Mouse (Mus musculus) liver, postnatal 0 days (tissue): ENCODE measurements around the gene Yme1l1. TPM values are rescaled to one million over a fixed set of nuclear protein-coding genes. Genes with fewer than 3 reads are reported as not detected.

Experiments
- ATAC-seq: fragments of 200-750 bp; cut with Nextera tagmentation; 2 replicates; pipeline ENCODE4 v1.8.0; 2017; ENCODE audit warnings: mild to moderate bottlenecking, moderate library complexity
- DNase-seq: peaks from one replicate; pipeline ENCODE4 v3.0.0-alpha.2; 2016
- H3K27ac ChIP-seq: fragments of 300-500 bp; sonication (generic); 2 replicates; pipeline ENCODE4 v1.5.1; 2014; ENCODE audit warnings: antibody characterized with exemption, moderate library complexity, mild to moderate bottlenecking, low read depth
- H3K27me3 ChIP-seq: fragments of 300-500 bp; sonication (generic); 2 replicates; pipeline ENCODE4 v1.6.1; 2014; ENCODE audit warnings: low read length, control low read depth, mixed read lengths; ENCODE audit not compliant: insufficient read depth
- H3K36me3 ChIP-seq: fragments of 300-500 bp; sonication (generic); replicated peaks from 2 replicates; pipeline ENCODE4 v1.6.1; 2014; ENCODE audit warnings: mild to moderate bottlenecking, control low read depth, low read length, moderate library complexity, mixed read lengths; ENCODE audit not compliant: insufficient read depth
- H3K4me1 ChIP-seq: fragments of 300-500 bp; sonication (generic); 2 replicates; pipeline ENCODE4 v1.6.1; 2014; ENCODE audit warnings: antibody characterized with exemption, mild to moderate bottlenecking, control low read depth; ENCODE audit not compliant: insufficient read depth
- H3K4me2 ChIP-seq: fragments of 300-500 bp; sonication (generic); 2 replicates; pipeline ENCODE4 v1.6.1; 2014; ENCODE audit warnings: low read depth, mild to moderate bottlenecking, low read length, moderate library complexity, mixed read lengths
- H3K4me3 ChIP-seq: fragments of 300-500 bp; sonication (generic); 2 replicates; pipeline ENCODE4 v1.5.1; 2014; ENCODE audit warnings: low read depth, low read length
- H3K9ac ChIP-seq: fragments of 300-500 bp; sonication (generic); replicated peaks from 2 replicates; pipeline ENCODE4 v1.6.1; 2014; ENCODE audit warnings: mild to moderate bottlenecking, moderate library complexity
- H3K9me3 ChIP-seq: fragments of 300-500 bp; sonication (generic); 2 replicates; pipeline ENCODE4 v1.6.1; 2016; ENCODE audit warnings: mild to moderate bottlenecking, control low read depth, low read length, mixed read lengths
- CTCF ChIP-seq: sonication (generic); IDR thresholded peaks from 2 replicates; pipeline ENCODE4 v1.5.1; 2016; ENCODE audit warnings: antibody characterized with exemption, low read depth
- EP300 ChIP-seq: IDR thresholded peaks from 2 replicates; pipeline ENCODE4 v1.6.1; 2016; ENCODE audit warnings: antibody characterized with exemption, low read depth, mild to moderate bottlenecking
- WGBS: fragments of 180-500 bp; shearing (Covaris S2); extraction: QIAGEN DNeasy Blood & Tissue Kit; methylation state at CpG from one replicate; pipeline ENCODE4 v1.1.7; 2014; ENCODE audit not compliant: insufficient replicate concordance; 5-methylcytosine and 5-hydroxymethylcytosine counted together
- polyA plus RNA-seq: library from polyadenylated mRNA; unstranded; fragments of >200 nt; fragmentation: Nextera tagmentation; extraction: Ambion mirVana; gene quantifications from 2 replicates; pipeline ENCODE4 v1.2.1, GENCODE M21; 2015

Gene Yme1l1
- 21.4 and 23.3 TPM in 2 replicates for polyA plus RNA-seq

DNA sequence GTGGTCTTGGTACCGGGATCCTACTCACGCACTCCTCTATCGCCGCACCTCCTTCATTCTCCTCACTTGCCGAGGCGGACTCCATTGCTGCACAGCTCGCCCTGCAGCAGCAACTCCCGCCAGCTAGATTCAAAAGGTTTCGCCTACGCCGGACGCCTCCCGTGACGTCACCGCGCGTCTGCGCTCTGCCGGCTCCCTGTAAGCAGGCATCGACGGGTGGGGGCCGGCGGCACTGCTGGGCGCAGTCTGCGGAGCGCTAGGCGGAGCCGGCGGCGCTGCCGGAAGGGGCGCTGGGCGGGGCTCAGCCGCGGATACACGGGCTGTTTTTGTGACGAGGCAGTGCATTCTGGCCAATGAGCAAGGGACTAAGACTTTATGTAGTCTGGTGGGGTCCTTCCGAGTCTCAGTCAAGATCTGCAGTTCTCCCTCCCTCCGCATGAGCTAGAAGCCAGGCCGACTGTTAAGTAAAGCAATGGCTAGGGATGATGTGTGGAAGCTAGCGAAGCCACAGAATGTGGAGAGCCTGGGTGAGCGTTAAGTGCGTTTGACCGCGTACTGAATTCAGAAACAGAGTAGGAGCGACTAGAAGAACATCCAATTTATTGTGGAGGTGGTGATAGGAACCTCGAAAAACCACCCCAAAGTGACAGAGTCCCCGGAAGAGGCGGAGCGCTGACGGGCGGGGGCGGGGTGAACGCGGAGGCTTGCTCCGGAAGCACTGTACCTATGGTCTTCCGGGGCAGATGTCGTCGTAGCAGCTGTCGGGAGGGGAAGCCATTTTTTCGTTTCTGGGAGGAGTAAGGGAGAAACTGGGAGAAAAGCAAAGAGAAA lies at the start of gene Yme1l1, which contains the start of gene Mastl:
TSS of gene Yme1l1 (plus strand) at position 593 of the 831 bp plus-strand sequence.
TSS of gene Mastl (minus strand) at position 248 of the 831 bp plus-strand sequence.
- peak within 1 kb of the TSS; percentile 91 for H3K9ac ChIP-seq
- peak within 1 kb of the TSS; percentile 86 for H3K4me3 ChIP-seq
- WGBS = under 1% methylated on average over 61 of the region's 61 CpGs
- peak within 1 kb of the TSS; percentile 91 for H3K4me2 ChIP-seq
- DNase-seq (peak; percentile 98), ATAC-seq (peak; percentile 97)
- no peaks in the 10 kb centered on the region for H3K27me3 ChIP-seq
- peaks cover 20% of the 10 kb centered on the region for H3K4me1 ChIP-seq
- no peaks in the 10 kb centered on the region for H3K36me3 ChIP-seq
- H3K27ac ChIP-seq = peak within 1 kb of the TSS; percentile 100
- H3K9me3 ChIP-seq = no peaks in the 10 kb centered on the region
- peak; percentile 58; the same call in 1 of the 2 replicates for TF ChIP-seq EP300
- TF ChIP-seq CTCF = no peak; the same call in none of the 2 replicates

DNA sequence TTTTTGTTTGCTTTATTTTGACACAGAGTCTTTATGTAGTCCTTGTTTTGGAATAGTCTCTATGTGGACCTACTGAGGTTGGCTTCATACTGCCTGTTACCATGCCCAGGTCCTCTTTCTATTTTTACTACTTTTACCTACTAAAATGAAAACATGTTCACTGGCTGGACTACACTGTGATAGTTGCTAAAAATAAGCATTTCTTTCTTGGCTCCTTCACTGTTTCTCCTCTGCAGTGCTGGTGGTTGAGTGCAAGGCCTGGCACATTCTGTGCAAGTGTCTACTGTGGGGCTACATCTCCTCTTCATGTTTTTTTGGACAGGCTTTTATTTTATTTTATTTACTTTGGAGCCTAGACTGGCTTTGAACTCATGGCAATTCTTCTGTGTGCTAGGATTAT lies 36.6 kb upstream of the Yme1l1 start:
- DNase-seq (no peak), ATAC-seq (no peak)
- Histone ChIP-seq H3K36me3 (peaks cover 13% of the 10 kb centered on the region), H3K4me2 (no peak overlapping the region), H3K9me3 (no peaks in the 10 kb centered on the region), H3K27me3 (no peaks in the 10 kb centered on the region), H3K9ac (no peak overlapping the region), H3K27ac (no peak overlapping the region), H3K4me3 (no peak overlapping the region), H3K4me1 (no peaks in the 10 kb centered on the region)
- TF ChIP-seq EP300 (no peak), CTCF (no peak)

DNA sequence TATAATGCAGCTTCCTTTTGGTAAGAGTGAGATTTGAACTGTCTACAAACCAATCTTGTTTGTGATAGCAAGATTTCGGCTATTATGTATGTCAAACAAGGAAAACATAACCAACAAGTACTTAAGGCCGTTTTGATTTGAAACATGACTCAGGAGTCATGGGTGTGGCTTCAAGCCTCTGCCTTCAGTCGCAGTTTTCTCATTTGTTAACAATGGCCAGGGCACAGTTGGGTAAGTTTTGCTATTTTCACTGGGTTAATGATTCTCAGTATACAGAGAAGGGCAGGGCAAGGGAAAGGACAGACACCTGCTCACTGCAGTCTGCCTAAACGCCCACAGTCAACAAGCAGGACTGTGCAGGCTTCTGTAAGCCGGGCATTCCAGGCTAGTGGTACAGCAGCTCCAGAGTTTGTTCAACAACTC lies 959 bp upstream of the Yme1l1 start:
- DNase-seq = no peak
- Histone ChIP-seq H3K36me3 (no peaks in the 10 kb centered on the region), H3K4me3 (peak overlapping the region; percentile 86), H3K27ac (peak overlapping the region; percentile 100), H3K4me2 (peak overlapping the region; percentile 91), H3K9me3 (no peaks in the 10 kb centered on the region), H3K27me3 (no peaks in the 10 kb centered on the region), H3K4me1 (peaks cover 20% of the 10 kb centered on the region), H3K9ac (peak overlapping the region; percentile 71)
- WGBS = under 1% methylated on average over 5 of the region's 5 CpGs
- peak; percentile 54 for ATAC-seq
- no peak for TF ChIP-seq EP300
- TF ChIP-seq CTCF = no peak

DNA sequence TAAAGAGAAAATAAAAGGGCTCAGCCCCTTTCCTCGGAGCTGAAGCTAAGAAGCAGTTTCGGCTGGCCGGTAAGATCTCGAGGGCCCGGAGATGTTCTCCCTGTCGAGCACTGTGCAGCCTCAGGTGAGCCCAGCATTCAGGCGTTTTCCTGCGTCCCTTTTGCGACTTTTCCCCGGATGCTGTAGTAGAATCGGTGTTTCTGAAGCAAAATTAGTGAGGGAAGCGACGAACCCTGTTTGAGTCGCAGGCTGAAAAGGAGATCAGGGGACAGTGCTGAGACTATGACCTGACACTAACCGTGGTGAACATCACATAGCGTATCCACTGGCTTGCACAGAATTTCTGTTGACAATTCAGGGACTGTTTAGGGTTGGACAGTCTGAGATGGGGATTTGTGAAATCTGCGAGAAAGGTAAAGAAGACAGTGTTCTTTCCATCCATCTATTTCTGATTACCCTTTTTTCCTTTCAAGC lies 476 bp downstream of the Yme1l1 start:
- H3K9ac ChIP-seq = peak overlapping the region; percentile 91
- H3K4me3 ChIP-seq = peak overlapping the region; percentile 86
- H3K27me3 ChIP-seq = no peaks in the 10 kb centered on the region
- under 1% methylated on average over 17 of the region's 17 CpGs for WGBS
- peak overlapping the region; percentile 91 for H3K4me2 ChIP-seq
- peak overlapping the region; percentile 100 for H3K27ac ChIP-seq
- TF ChIP-seq CTCF (no peak), EP300 (no peak)
- no peak for DNase-seq
- peaks cover 20% of the 10 kb centered on the region for H3K4me1 ChIP-seq
- 0 out of 2 replicates have a peak, but pooled peaks cover 2% of the 10 kb centered on the region for H3K36me3 ChIP-seq
- H3K9me3 ChIP-seq = no peaks in the 10 kb centered on the region
- ATAC-seq = no peak

DNA sequence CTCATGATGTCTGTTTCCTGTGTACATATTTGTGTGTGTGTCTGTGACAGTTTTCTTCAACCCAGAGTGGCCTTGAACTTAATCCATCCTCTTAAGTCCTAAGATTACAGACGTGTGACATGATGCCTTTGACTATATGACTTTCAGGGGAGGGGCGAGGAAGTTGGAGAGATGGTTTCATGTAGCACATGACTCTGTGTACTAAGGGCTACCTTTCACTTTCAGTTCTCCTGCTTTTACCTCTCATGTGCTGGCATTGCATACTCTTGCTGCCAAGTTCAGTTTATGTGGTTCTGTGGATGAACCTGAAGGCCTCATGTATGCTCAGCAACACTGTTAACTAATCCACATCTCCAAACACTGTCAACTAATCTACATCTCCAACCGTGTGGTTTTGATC lies 16.1 kb downstream of the Yme1l1 start:
- Histone ChIP-seq H3K27me3 (no peaks in the 10 kb centered on the region), H3K4me3 (no peak overlapping the region), H3K36me3 (peaks cover 64% of the 10 kb centered on the region), H3K4me2 (no peak overlapping the region), H3K4me1 (no peaks in the 10 kb centered on the region), H3K27ac (no peak overlapping the region), H3K9ac (no peak overlapping the region), H3K9me3 (no peaks in the 10 kb centered on the region)
- WGBS = 69% methylated on average over 3 of the region's 3 CpGs
- TF ChIP-seq EP300 = no peak
- no peak for TF ChIP-seq CTCF
- DNase-seq (no peak), ATAC-seq (no peak)

DNA sequence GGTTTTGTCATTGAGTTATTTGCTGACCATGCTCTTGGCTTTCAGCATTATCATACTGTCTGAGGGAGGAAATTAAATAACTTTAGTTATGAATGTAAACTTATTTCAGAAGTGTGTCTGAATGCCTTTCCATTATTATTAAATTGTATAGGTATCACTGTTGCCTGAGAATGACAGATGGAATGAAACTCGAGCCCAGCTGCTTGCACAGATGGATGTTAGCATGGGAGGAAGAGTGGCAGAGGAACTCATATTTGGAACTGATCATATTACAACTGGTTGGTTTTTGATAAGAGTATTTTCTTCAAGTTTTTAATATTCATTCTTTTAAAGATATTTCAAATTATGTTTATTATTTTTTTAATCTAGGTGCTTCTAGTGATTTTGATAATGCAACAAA lies 38.2 kb downstream of the Yme1l1 start:
- H3K27me3 ChIP-seq = no peaks in the 10 kb centered on the region
- DNase-seq = no peak
- H3K36me3 ChIP-seq = peaks cover 66% of the 10 kb centered on the region
- no peak overlapping the region for H3K4me3 ChIP-seq
- H3K9ac ChIP-seq = no peak overlapping the region
- TF ChIP-seq EP300 = no peak
- TF ChIP-seq CTCF = no peak
- no peak overlapping the region for H3K4me2 ChIP-seq
- H3K4me1 ChIP-seq = no peaks in the 10 kb centered on the region
- H3K27ac ChIP-seq = no peak overlapping the region
- H3K9me3 ChIP-seq = no peaks in the 10 kb centered on the region
- ATAC-seq = no peak
- 71% methylated on average over 1 of the region's 1 CpGs for whole genome bisulfite sequencing
